Mouse (Mus musculus) spleen, postnatal 4 days (tissue): Measurements from ENCODE around the gene Fbxw11.
"Not testable (repeated sequence)": the region's sequence is repeated elsewhere in the genome, so short reads cannot be mapped to it uniquely, and the experiment has no call there.

Source experiments
- DNase-seq, 2 experiments: peaks; one replicate each; pipeline ENCODE4 v3.0.0; 2022; ENCODE audit warnings: low spot score in 2 of 2

Fbxw11 gene

GRCm38 (mm10) chr11:32671480-32671879, 29.0 kb downstream of the Fbxw11 start:
- DNase-seq: no peak

- DNase-seq: no peak
Measured at GRCm38 (mm10) chr11:32676777-32677176, 34.3 kb downstream of the Fbxw11 start.

- DNase-seq: no peak
Measured at GRCm38 (mm10) chr11:32677811-32678210, 35.3 kb downstream of the Fbxw11 start.

- DNase-seq: not testable (repeated sequence)
Measured at GRCm38 (mm10) chr11:32679091-32679490, 36.6 kb downstream of the Fbxw11 start.

GRCm38 (mm10) chr11:32680014-32680413, 37.5 kb downstream of the Fbxw11 start:
- DNase-seq: no peak

GRCm38 (mm10) chr11:32681192-32681795, 38.8 kb downstream of the Fbxw11 start:
- DNase-seq: no peak

- no peak for DNase-seq
Measured at GRCm38 (mm10) chr11:32682335-32683102, 40.0 kb downstream of the Fbxw11 start.

- DNase-seq: no peak
Measured at GRCm38 (mm10) chr11:32684690-32685254, 42.2 kb downstream of the Fbxw11 start.

GRCm38 (mm10) chr11:32688245-32688855, 45.8 kb downstream of the Fbxw11 start:
- no peak for DNase-seq

- DNase-seq: no peak
Measured at GRCm38 (mm10) chr11:32689510-32689909, 47.0 kb downstream of the Fbxw11 start.

- DNase-seq: no peak
Measured at GRCm38 (mm10) chr11:32692834-32693233, 50.3 kb downstream of the Fbxw11 start.

GRCm38 (mm10) chr11:32693431-32694141, 51.1 kb downstream of the Fbxw11 start:
- no peak for DNase-seq

GRCm38 (mm10) chr11:32694322-32695003, 51.9 kb downstream of the Fbxw11 start:
- not testable (repeated sequence) for DNase-seq

- no peak for DNase-seq
Measured at GRCm38 (mm10) chr11:32696446-32697090, 54.0 kb downstream of the Fbxw11 start.

GRCm38 (mm10) chr11:32697695-32698094, 55.2 kb downstream of the Fbxw11 start:
- DNase-seq: no peak

GRCm38 (mm10) chr11:32699913-32700493, 57.5 kb downstream of the Fbxw11 start:
- DNase-seq: no peak

- no peak for DNase-seq
Measured at GRCm38 (mm10) chr11:32701566-32701965, 59.0 kb downstream of the Fbxw11 start.

- DNase-seq: no peak
Measured at GRCm38 (mm10) chr11:32704241-32704890, 61.8 kb downstream of the Fbxw11 start.

GRCm38 (mm10) chr11:32706406-32706993, 64.0 kb downstream of the Fbxw11 start:
- no peak for DNase-seq
